Mouse (Mus musculus): ENCODE data around the gene Zfp64.

Zfp64 gene

GRCm38 (mm10) chr2:168948506-168948905, 6.9 kb downstream of the Zfp64 start:
- DNase-seq (ENCODE audit: low spot score) = no peak

GRCm38 (mm10) chr2:168947663-168948062, 7.7 kb downstream of the Zfp64 start:
- DNase-seq (ENCODE audit: low spot score) = no peak

GRCm38 (mm10) chr2:168944011-168944410, 11.4 kb downstream of the Zfp64 start:
- no peak for DNase-seq (ENCODE audit: low spot score)

GRCm38 (mm10) chr2:168939941-168940340, 15.4 kb downstream of the Zfp64 start:
- no peak for DNase-seq (ENCODE audit: low spot score)

- DNase-seq (ENCODE audit: low spot score) = no peak
Observed at GRCm38 (mm10) chr2:168939261-168939933, 16.0 kb downstream of the Zfp64 start.

- no peak for DNase-seq (ENCODE audit: low spot score)
Observed at GRCm38 (mm10) chr2:168936896-168937295, 18.5 kb downstream of the Zfp64 start.

GRCm38 (mm10) chr2:168935165-168935564, 20.2 kb downstream of the Zfp64 start:
- no peak for DNase-seq (ENCODE audit: low spot score)

- no peak for DNase-seq (ENCODE audit: low spot score)
Observed at GRCm38 (mm10) chr2:168931686-168932085, 23.7 kb downstream of the Zfp64 start.

GRCm38 (mm10) chr2:168929691-168930090, 25.7 kb downstream of the Zfp64 start:
- no peak for DNase-seq (ENCODE audit: low spot score)

- no peak for DNase-seq (ENCODE audit: low spot score)
Observed at GRCm38 (mm10) chr2:168927401-168927800, 28.0 kb downstream of the Zfp64 start.

GRCm38 (mm10) chr2:168926257-168926810, 29.1 kb downstream of the Zfp64 start:
- DNase-seq (ENCODE audit: low spot score) = no peak

- no peak for DNase-seq (ENCODE audit: low spot score)
Observed at GRCm38 (mm10) chr2:168923706-168924105, 31.7 kb downstream of the Zfp64 start.

GRCm38 (mm10) chr2:168922466-168922865, 32.9 kb downstream of the Zfp64 start:
- DNase-seq (ENCODE audit: low spot score) = no peak

GRCm38 (mm10) chr2:168920007-168920406, 35.4 kb downstream of the Zfp64 start:
- DNase-seq (ENCODE audit: low spot score) = no peak

- no peak for DNase-seq (ENCODE audit: low spot score)
Observed at GRCm38 (mm10) chr2:168912901-168913721, 42.3 kb downstream of the Zfp64 start.

- DNase-seq (ENCODE audit: low spot score) = no peak
Observed at GRCm38 (mm10) chr2:168912051-168912891, 43.1 kb downstream of the Zfp64 start.

- no peak for DNase-seq (ENCODE audit: low spot score)
Observed at GRCm38 (mm10) chr2:168911527-168911926, 43.9 kb downstream of the Zfp64 start.

- DNase-seq (ENCODE audit: low spot score) = no peak
Observed at GRCm38 (mm10) chr2:168906022-168906421, 49.4 kb downstream of the Zfp64 start.

GRCm38 (mm10) chr2:168904846-168905245, 50.5 kb downstream of the Zfp64 start:
- DNase-seq (ENCODE audit: low spot score) = no peak

GRCm38 (mm10) chr2:168904188-168904587, 51.2 kb downstream of the Zfp64 start:
- DNase-seq (ENCODE audit: low spot score) = no peak

- DNase-seq (ENCODE audit: low spot score) = no peak
Observed at GRCm38 (mm10) chr2:168902634-168903033, 52.8 kb downstream of the Zfp64 start.

GRCm38 (mm10) chr2:168897906-168898305, 57.5 kb downstream of the Zfp64 start:
- no peak for DNase-seq (ENCODE audit: low spot score)
